9 mouse cellular contexts compared by ENCODE assay signal in genomic region chr6:103510392-103511289, GRCm38 (mm10). TPM values are rescaled to one million over a fixed set of nuclear protein-coding genes. Genes with fewer than 3 reads are reported as not detected.
DNase-seq lines count a peak whose midpoint lies in the region; ATAC-seq lines count a peak whose summit lies in the region.
"Had no signal": no experiment of that assay in that cellular context is flagged by ENCODE, and none has a peak within 500 bp of the region (broad histone marks: within the 10 kb centered on the region; RNA-seq: fewer than 3 reads in every experiment).

Chl1 (plus strand) TSS chr6:103510586.

- peak; percentile 10 for DNase-seq in adrenal gland, adult 2 months
- DNase-seq in adrenal gland, adult 8-10 months, result no peak
- peak; percentile 20 for DNase-seq in 3134 (ENCODE audit: extremely low read depth, insufficient read length, low spot score)
- DNase-seq in embryo, embryonic 10.5 days (ENCODE audit: low spot score), result peak; percentile 37
- peak in 1 of 2 experiments; percentile 38 for DNase-seq in left cerebral cortex, postnatal 14 days (ENCODE audit: low spot score in 2 of 2)
- peak; percentile 41 for DNase-seq in naive thymus-derived CD4-positive, alpha-beta T cell, adult 2 months (ENCODE audit: low read depth)
- no peak for DNase-seq in spleen, postnatal 10 days (ENCODE audit: low spot score in 2 of 2)

- ATAC-seq in hindbrain, embryonic 15.5 days (ENCODE audit: low FRiP score, low read depth), result peak; percentile 68

- H3K27me3 ChIP-seq in hindbrain, embryonic 15.5 days, result no peaks in the 10 kb centered on the region

- intact Hi-C loops in left cerebral cortex, postnatal 14 days (cut with DNase I), result loop anchor here (2.0 kb wide), 2 partner anchors 172 to 204 kb away; no protein-coding TSS in a partner anchor

- peak within 1 kb of the TSS; percentile 88 for H3K27ac ChIP-seq in hindbrain, embryonic 15.5 days (replicated peaks)

- no peaks in the 10 kb centered on the region for H3K9me3 ChIP-seq in hindbrain, embryonic 15.5 days

- peak within 1 kb of the TSS; percentile 64 for H3K4me2 ChIP-seq in hindbrain, embryonic 15.5 days

- H3K9ac ChIP-seq in hindbrain, embryonic 15.5 days, result peak within 1 kb of the TSS; percentile 71

- no peaks in the 10 kb centered on the region for H3K36me3 ChIP-seq in hindbrain, embryonic 15.5 days

- peaks cover 22% of the 10 kb centered on the region; the same call in 1 of the 2 replicates for H3K4me1 ChIP-seq in hindbrain, embryonic 15.5 days (replicated peaks)

- 2% methylated on average over 25 of the region's 25 CpGs for WGBS in hindbrain, embryonic 15.5 days

- peak within 1 kb of the TSS; percentile 50 for H3K4me3 ChIP-seq in hindbrain, embryonic 15.5 days
- H3K4me3 ChIP-seq: erythroblast, embryonic 14.5 days had no signal

RNA-seq across cellular contexts. Expression of gene Chl1, which starts in this region (rescaled TPM):
- total RNA-seq in adrenal gland, adult 2 months (2021), result 1 to 10 TPM; 1.8 to 6.0 TPM
- 0.21 and 0.92 TPM in 2 replicates for polyA plus RNA-seq in adrenal gland, adult 2 months (2012; rRNA removed)
- 1 to 10 TPM; 1.3 to 3.4 (median 2.4) TPM for total RNA-seq in adrenal gland, adult 8-10 months (2022)
- 121 and 127 TPM in 2 replicates for polyA plus RNA-seq in hindbrain, embryonic 15.5 days (2015; fragmentation: Nextera tagmentation; extraction: Ambion mirVana)
- 100 to 1,000 TPM; 164 to 170 TPM for total RNA-seq in left cerebral cortex, postnatal 14 days (2021)

Comparison
In these comparisons a context has a peak if more than half of its experiments do, and no peak if none do; other contexts are left out.
1. RNA of gene Chl1 (total RNA-seq): 164 to 170 TPM in left cerebral cortex, postnatal 14 days; 1.8 to 6.0 TPM in adrenal gland, adult 2 months and 1.3 to 3.4 TPM in adrenal gland, adult 8-10 months; every median in the first group is over 10 times any median in the second.
2. RNA of gene Chl1 (polyA plus RNA-seq): 121 to 127 TPM in hindbrain, embryonic 15.5 days; 0.21 to 0.92 TPM in adrenal gland, adult 2 months; every median in the first group is over 10 times any median in the second.
3. DNase-seq: peak in adrenal gland, adult 2 months (single experiment), 3134 (single experiment), embryo, embryonic 10.5 days (single experiment) and naive thymus-derived CD4-positive, alpha-beta T cell, adult 2 months (single experiment); none in adrenal gland, adult 8-10 months (single experiment) and spleen, postnatal 10 days (0 of 2).